Mouse (Mus musculus): ENCODE data around the gene Chd3. TPM values are rescaled to one million over a fixed set of nuclear protein-coding genes. Genes with fewer than 3 reads are reported as not detected.
"Not testable (repeated sequence)": the region's sequence is repeated elsewhere in the genome, so short reads cannot be mapped to it uniquely, and the experiment has no call there.

Gene Chd3
- polyA plus RNA-seq, 1 experiment from 2014 or later: 89.3 TPM

DNA sequence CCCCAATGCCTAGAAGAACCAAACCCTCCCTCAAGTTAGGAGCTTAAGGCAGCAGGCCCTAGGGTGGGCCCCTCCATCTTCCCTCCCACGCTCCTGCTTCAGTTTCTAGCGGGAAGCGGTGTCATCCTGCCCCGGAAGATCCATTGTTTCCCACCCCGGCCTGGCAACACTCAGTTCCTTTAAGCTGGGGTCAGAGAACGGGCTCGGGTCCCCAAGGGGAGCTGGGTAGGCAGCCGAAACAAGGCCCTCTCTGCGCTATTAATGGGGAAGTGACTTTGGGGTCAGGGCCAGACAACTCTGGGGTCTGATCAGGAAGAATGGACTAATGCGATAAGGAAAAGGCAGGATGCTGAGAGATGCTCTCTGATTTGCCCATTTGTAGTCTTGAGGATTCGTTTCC, 27.6 kb upstream of the Chd3 start:
- peaks cover 55% of the 10 kb centered on the region for H3K4me1 ChIP-seq
- 41% methylated on average over 11 of the region's 11 CpGs for WGBS
- peaks cover 27% of the 10 kb centered on the region for H3K36me3 ChIP-seq
- no peaks in the 10 kb centered on the region for H3K9me3 ChIP-seq
- H3K27ac ChIP-seq: peak overlapping the region; percentile 99; the same call in 1 of the 2 replicates
- H3K27me3 ChIP-seq: peaks cover 9% of the 10 kb centered on the region; the same call in 1 of the 2 replicates
- peak overlapping the region; percentile 62 for H3K4me2 ChIP-seq
- no peak for ATAC-seq (ENCODE audit: insufficient number of reproducible peaks, low FRiP score, low TSS enrichment, low read depth)
- no peak overlapping the region for H3K9ac ChIP-seq
- H3K4me3 ChIP-seq: peak overlapping the region; percentile 70

DNA sequence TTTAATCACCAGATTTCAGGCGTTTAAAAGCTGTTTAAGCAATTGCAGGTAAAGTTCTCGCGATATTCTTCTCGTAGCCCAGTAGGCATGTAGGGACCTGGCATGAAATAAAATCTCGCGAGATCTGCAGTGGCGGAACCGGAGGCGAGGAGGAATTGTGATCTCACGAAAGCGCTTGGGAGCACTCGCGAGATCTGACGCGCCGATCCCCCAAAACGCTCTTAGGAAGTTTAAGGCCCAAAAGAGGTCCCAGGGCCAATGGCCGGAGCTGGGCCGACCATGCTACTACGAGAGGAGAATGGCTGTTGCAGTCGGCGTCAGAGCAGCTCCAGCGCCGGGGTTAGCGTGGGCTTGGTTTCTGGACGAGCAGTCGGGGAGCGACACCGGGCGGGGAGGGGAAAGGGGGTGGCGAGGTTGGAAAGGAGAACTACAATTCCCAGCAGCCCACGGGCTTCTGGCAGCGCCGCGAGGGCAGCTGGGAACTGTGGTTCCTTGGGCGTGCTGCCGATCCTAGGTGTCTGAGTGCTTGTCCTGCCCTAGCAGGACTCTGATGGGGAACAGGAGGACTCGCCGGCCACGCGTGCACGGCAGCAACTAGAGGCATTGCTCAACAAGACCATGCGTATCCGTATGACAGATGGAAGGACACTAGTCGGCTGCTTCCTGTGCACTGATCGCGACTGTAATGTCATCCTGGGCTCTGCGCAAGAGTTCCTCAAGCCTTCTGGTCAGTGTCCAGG, 26.6 kb upstream of the Chd3 start:
- Histone ChIP-seq H3K9ac (peak overlapping the region; percentile 93), H3K27ac (peak overlapping the region; percentile 99), H3K4me1 (peaks cover 49% of the 10 kb centered on the region), H3K36me3 (peaks cover 17% of the 10 kb centered on the region), H3K4me3 (peak overlapping the region; percentile 70), H3K27me3 (peaks cover 7% of the 10 kb centered on the region; the same call in 1 of the 2 replicates), H3K4me2 (peak overlapping the region; percentile 62), H3K9me3 (no peaks in the 10 kb centered on the region)
- WGBS: under 1% methylated on average over 48 of the region's 48 CpGs
- ATAC-seq (ENCODE audit: insufficient number of reproducible peaks, low FRiP score, low TSS enrichment, low read depth): peak; percentile 89

GRCm38 (mm10) chr11:69395235-69395633, 26.0 kb upstream of the Chd3 start, which contains the start of the genes Naa38 and Cyb5d1:
Naa38 (plus strand) TSS chr11:69395487.
Cyb5d1 (minus strand) TSS chr11:69395631.
- H3K9me3 ChIP-seq, H3K27me3 ChIP-seq: not testable (repeated sequence)
- Histone ChIP-seq H3K4me1 (peaks cover 47% of the 10 kb centered on the region), H3K9ac (peak within 1 kb of the TSS; percentile 93), H3K4me2 (peak within 1 kb of the TSS; percentile 62), H3K27ac (peak within 1 kb of the TSS; percentile 99), H3K36me3 (peaks cover 11% of the 10 kb centered on the region), H3K4me3 (peak within 1 kb of the TSS; percentile 70)
- ATAC-seq (ENCODE audit: insufficient number of reproducible peaks, low FRiP score, low TSS enrichment, low read depth): peak; percentile 76
- WGBS: under 1% methylated on average over 24 of the region's 24 CpGs

- H3K4me2 ChIP-seq: peak overlapping the region; percentile 62
- under 1% methylated on average over 31 of the region's 31 CpGs for WGBS
Measured at GRCm38 (mm10) chr11:69394591-69395167, 25.5 kb upstream of the Chd3 start.

DNA sequence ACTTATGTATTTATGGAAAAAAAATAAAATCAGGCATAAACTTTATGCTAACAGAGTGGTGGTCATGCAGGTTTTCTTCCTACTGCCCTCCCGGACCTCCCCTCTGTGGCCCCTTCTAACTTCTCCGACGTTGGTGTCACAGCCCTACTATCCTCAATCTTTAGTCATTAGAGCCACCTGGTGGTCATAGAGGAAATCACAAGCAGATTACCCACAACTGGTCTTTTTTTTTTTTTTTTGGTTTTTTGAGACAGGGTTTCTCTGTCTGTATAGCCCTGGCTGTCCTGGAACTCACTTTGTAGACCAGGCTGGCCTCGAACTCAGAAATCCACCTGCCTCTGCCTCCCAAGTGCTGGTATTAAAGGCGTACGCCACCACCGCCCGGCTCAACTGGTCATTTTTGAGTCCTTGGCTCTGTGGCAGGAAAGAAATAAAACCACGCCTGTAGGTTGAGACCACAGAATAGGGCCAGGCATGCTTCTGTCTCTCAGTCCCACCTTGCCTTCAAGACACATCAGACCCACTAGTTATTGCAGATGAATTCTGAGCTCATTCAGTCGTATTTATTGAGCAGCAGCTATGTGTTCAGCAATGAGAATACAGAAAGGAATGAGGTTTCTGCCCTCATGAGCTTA, 21.3 kb upstream of the Chd3 start:
- peaks cover 12% of the 10 kb centered on the region for H3K4me1 ChIP-seq
- H3K9me3 ChIP-seq: no peaks in the 10 kb centered on the region
- no peak overlapping the region for H3K9ac ChIP-seq
- H3K4me2 ChIP-seq: no peak overlapping the region
- 0 out of 2 replicates have a peak, but pooled peaks have one; percentile 10 for ATAC-seq (ENCODE audit: insufficient number of reproducible peaks, low FRiP score, low TSS enrichment, low read depth)
- peaks cover 7% of the 10 kb centered on the region; the same call in 1 of the 2 replicates for H3K36me3 ChIP-seq
- no peaks in the 10 kb centered on the region for H3K27me3 ChIP-seq
- 52% methylated on average over 10 of the region's 10 CpGs for WGBS
- H3K27ac ChIP-seq: no peak overlapping the region
- H3K4me3 ChIP-seq: no peak overlapping the region

More at GRCm38 (mm10) chr11:69394591-69395167, 25.5 kb upstream of the Chd3 start:
- Histone ChIP-seq H3K4me3 (peak overlapping the region; percentile 70), H3K27ac (peak overlapping the region; percentile 99), H3K4me1 (peaks cover 46% of the 10 kb centered on the region), H3K9ac (peak overlapping the region; percentile 60)
- H3K27me3 ChIP-seq; ATAC-seq (ENCODE audit: insufficient number of reproducible peaks, low FRiP score, low TSS enrichment, low read depth); H3K36me3 ChIP-seq; H3K9me3 ChIP-seq: not testable (repeated sequence)

- WGBS: 64% methylated on average over 14 of the region's 14 CpGs
- Histone ChIP-seq H3K4me1 (peaks cover 12% of the 10 kb centered on the region), H3K9me3 (no peaks in the 10 kb centered on the region), H3K27ac (no peak overlapping the region), H3K36me3 (peaks cover 8% of the 10 kb centered on the region; the same call in 1 of the 2 replicates), H3K4me2 (no peak overlapping the region), H3K4me3 (no peak overlapping the region), H3K9ac (no peak overlapping the region), H3K27me3 (no peaks in the 10 kb centered on the region)
- 0 out of 2 replicates have a peak, but pooled peaks have one; percentile 2 for ATAC-seq (ENCODE audit: insufficient number of reproducible peaks, low FRiP score, low TSS enrichment, low read depth)
Measured at GRCm38 (mm10) chr11:69389531-69390399, 20.6 kb upstream of the Chd3 start.

DNA sequence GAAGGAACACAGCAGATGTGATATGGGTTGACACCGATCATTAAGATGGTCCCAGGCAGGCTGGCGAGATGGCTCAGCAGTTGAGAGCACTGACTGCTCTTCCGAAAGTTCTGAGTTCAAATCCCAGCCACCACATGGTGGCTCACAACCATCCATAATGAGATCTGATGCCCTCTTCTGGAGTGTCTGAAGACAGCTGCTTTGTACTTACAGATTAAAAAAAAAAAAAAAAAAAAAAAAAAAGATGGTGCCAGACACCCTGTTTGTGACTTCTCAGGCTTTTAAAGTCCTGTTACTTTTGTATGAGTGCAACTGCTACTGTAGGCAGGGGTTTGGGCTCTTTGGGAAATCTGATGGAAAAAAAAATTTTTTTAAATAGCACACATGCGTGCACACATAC, 19.5 kb upstream of the Chd3 start:
- Histone ChIP-seq H3K36me3 (peaks cover 8% of the 10 kb centered on the region; the same call in 1 of the 2 replicates), H3K4me3 (no peak overlapping the region), H3K9me3 (no peaks in the 10 kb centered on the region), H3K27ac (no peak overlapping the region; the same call in 1 of the 2 replicates), H3K27me3 (no peaks in the 10 kb centered on the region), H3K4me1 (peaks cover 5% of the 10 kb centered on the region), H3K9ac (no peak overlapping the region), H3K4me2 (no peak overlapping the region)
- WGBS: 93% methylated on average over 4 of the region's 4 CpGs
- ATAC-seq (ENCODE audit: insufficient number of reproducible peaks, low FRiP score, low TSS enrichment, low read depth): no peak

DNA sequence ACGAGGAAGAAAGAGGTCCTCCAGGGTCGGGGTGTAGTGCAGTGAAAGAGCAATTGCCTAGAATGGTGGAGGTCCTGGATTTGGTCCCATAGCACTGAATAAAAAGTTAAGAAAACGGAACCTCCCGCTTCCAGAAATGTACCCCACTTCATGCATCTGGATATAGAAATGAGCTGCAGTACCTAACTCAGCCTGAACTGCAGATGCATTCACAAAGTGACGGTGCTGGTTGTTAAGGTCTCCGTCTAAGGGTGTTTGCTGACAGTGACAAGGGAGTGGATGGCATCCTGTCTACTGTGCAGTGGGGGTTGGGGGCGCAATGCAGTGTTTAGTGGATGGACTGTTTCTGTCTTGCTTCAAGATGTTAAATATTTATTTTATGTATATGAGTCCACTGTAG, 17.6 kb upstream of the Chd3 start:
- 75% methylated on average over 7 of the region's 7 CpGs for WGBS
- Histone ChIP-seq H3K9me3 (no peaks in the 10 kb centered on the region), H3K4me3 (no peak overlapping the region), H3K4me2 (no peak overlapping the region), H3K36me3 (0 out of 2 replicates have a peak, but pooled peaks cover 4% of the 10 kb centered on the region), H3K9ac (no peak overlapping the region), H3K27ac (no peak overlapping the region), H3K4me1 (peaks cover 9% of the 10 kb centered on the region), H3K27me3 (no peaks in the 10 kb centered on the region)
- no peak for ATAC-seq (ENCODE audit: insufficient number of reproducible peaks, low FRiP score, low TSS enrichment, low read depth)

GRCm38 (mm10) chr11:69384979-69385378, 15.8 kb upstream of the Chd3 start:
- no peak overlapping the region for H3K4me3 ChIP-seq
- no peaks in the 10 kb centered on the region for H3K27me3 ChIP-seq
- no peak overlapping the region for H3K27ac ChIP-seq
- H3K36me3 ChIP-seq: 0 out of 2 replicates have a peak, but pooled peaks cover 4% of the 10 kb centered on the region
- H3K9ac ChIP-seq: no peak overlapping the region
- WGBS: 71% methylated on average over 6 of the region's 6 CpGs
- ATAC-seq (ENCODE audit: insufficient number of reproducible peaks, low FRiP score, low TSS enrichment, low read depth): no peak
- no peaks in the 10 kb centered on the region for H3K9me3 ChIP-seq
- no peak overlapping the region for H3K4me2 ChIP-seq
- H3K4me1 ChIP-seq: peaks cover 7% of the 10 kb centered on the region

DNA sequence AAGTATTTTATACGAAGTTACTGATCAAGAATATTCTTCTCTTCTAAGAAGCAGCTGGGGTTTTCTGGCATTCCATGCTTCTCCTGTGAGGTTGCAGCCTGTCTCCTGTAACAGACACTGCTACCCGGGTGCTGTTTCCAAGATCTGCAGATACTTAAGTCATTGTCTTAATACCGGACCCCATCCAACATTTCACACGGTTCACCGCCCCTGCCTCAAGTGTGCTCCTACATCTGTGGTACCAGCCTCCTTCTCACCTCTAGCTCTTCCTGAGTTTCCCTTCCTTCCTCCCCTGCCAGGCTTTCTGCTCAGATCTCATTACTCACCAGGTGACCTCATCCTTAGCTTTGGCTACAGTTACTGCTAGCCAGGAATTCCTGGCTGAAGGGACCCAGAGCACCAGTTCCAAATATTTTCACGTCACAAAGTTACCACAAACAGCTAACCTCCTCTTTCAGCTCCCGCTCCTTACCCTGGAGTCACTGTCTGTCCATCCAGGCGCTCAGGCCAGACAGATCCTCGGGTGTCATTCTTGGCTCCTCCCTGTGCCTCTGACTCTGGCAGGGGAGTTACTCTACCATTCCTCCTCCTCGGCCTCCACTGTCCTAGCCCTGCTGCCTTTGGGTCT, 13.4 kb upstream of the Chd3 start:
- Histone ChIP-seq H3K27me3 (no peaks in the 10 kb centered on the region), H3K9me3 (no peaks in the 10 kb centered on the region), H3K27ac (peak overlapping the region; percentile 9; the same call in 1 of the 2 replicates), H3K4me1 (peaks cover 4% of the 10 kb centered on the region; the same call in 1 of the 2 replicates), H3K9ac (no peak overlapping the region), H3K4me2 (no peak overlapping the region), H3K4me3 (no peak overlapping the region), H3K36me3 (peaks cover 9% of the 10 kb centered on the region; the same call in 1 of the 2 replicates)
- WGBS: 59% methylated on average over 10 of the region's 10 CpGs
- ATAC-seq (ENCODE audit: insufficient number of reproducible peaks, low FRiP score, low TSS enrichment, low read depth): no peak

DNA sequence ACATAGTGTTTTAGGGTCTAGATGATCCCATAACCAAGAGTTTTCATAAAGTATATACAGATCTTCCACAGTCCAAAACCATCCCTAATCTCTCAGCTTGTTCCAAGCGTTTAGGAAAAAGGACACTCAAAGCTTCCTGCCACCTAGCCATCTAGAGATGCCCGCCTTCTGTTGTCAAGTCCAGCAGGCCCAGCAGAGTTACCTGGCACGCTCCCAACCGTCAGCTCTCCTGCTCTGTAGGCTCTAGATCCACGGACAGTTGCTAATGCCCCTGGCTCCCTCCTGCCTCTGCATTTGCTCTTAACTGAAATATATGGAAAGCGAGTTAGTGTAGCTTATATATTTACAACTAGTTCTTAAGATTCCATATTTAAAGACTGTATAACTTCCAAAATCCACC, 12.2 kb upstream of the Chd3 start:
- H3K4me1 ChIP-seq: peaks cover 4% of the 10 kb centered on the region; the same call in 1 of the 2 replicates
- no peak overlapping the region for H3K4me2 ChIP-seq
- H3K27me3 ChIP-seq: no peaks in the 10 kb centered on the region
- ATAC-seq (ENCODE audit: insufficient number of reproducible peaks, low FRiP score, low TSS enrichment, low read depth): no peak
- H3K9ac ChIP-seq: no peak overlapping the region
- no peaks in the 10 kb centered on the region for H3K9me3 ChIP-seq
- peaks cover 11% of the 10 kb centered on the region; the same call in 1 of the 2 replicates for H3K36me3 ChIP-seq
- no peak overlapping the region for H3K4me3 ChIP-seq
- WGBS: 79% methylated on average over 6 of the region's 6 CpGs
- no peak overlapping the region for H3K27ac ChIP-seq
